Mouse (Mus musculus): ENCODE measurements at regions not wholly inside any gene's neighbourhood (a gene's known extent, or its start where the extent isn't known, plus 50 kb on each side); places are given as distances from the start of the nearest gene placed in this dataset.

DNA sequence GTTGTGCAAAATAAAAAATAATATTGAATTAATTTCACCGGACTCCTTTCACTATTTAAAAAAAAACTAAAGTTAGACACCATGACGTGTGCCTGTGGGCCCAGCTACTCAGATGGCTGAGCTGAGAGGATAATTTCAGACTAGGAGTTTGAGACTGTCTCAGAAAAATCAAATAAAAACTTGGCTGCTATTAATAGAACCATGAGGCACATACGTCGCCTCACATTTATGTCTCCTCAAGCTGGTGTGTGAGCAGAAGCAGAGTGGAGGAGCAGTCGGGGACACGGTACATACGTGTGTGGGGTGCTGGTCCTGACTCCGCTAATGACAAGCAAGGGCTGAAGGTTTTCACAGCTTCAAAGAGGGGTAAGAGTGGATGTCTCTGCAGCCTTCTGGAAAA, 52.8 kb upstream of the Dmrtb1 start:
- DNase-seq (ENCODE audit: low spot score in 2 of 2): peak in 1 of 2 experiments; percentile 58
- intact Hi-C loops (cut with DNase I): no loop called here

- intact Hi-C loops (cut with DNase I): loop anchor here (1.0 to 2.0 kb wide), 2 partner anchors 65 to 107 kb away; partner anchors contain the start of gene Lrp8
- peak; percentile 89 for DNase-seq (ENCODE audit: low spot score in 2 of 2)
These were observed 53.9 kb upstream of the Dmrtb1 start for GRCm38 (mm10) chr4:107737907-107738306.

GRCm38 (mm10) chr4:107738776-107739175, 54.7 kb upstream of the Dmrtb1 start:
- DNase-seq (ENCODE audit: low spot score in 2 of 2): no peak
- intact Hi-C loops (cut with DNase I): loop anchor here (1.0 to 2.0 kb wide), 2 partner anchors 64 to 107 kb away; partner anchors contain the start of gene Lrp8

GRCm38 (mm10) chr4:107739789-107740405, 55.9 kb upstream of the Dmrtb1 start:
- intact Hi-C loops (cut with DNase I): loop anchor here (2.0 kb wide), 1 partner anchor 63 kb away; the partner anchor contains the start of gene Lrp8
- no peak for DNase-seq (ENCODE audit: low spot score in 2 of 2)

- intact Hi-C loops (cut with DNase I): no loop called here
- DNase-seq (ENCODE audit: low spot score in 2 of 2): no peak
These were observed 58.4 kb upstream of the Lrp8 start for GRCm38 (mm10) chr4:107743646-107744045.

DNA sequence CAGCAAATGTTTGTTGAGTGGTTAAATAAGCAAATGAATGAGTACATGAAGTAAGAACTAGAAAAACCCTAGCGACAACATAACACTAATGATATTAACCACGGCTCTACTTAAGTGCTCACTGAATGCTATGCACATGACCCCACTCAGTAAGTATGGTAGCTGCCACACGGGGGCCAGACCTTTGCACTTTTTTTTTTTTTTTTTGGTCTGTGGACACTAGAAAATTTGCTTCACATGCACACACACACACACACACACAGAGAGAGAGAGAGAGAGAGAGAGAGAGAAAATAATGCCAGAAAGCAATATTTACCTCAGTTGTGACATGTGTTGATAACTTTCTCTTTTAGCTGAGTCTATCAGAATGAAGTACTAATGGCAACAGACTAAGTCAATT, 55.7 kb upstream of the Lrp8 start:
- no peak for DNase-seq (ENCODE audit: low spot score in 2 of 2)
- intact Hi-C loops (cut with DNase I): no loop called here

DNA sequence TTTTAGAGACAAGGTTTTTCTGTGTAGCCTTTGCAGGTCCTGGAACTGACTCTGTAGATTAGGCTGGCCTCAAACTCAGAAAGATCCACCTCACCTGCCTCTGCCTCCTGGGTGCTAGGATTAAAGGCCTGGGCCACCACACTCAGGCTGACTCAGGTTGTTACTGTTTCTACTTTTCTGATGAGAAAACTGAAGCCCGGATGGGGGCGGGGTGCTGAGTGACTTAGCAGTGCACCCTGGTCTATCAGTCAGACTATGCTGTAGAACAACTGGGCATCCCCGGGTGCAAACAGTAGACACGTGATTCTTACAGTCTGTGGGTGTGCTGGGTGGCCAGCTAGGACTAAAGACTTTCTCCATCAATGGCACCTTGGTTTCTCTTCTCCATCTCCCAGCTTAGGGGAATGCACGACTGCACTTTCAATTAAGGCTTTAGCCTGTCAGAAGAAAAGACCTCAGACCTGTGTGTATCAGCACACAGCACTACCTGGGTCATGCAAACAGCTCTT, 55.1 kb upstream of the Lrp8 start:
- intact Hi-C loops (cut with DNase I): no loop called here
- DNase-seq (ENCODE audit: low spot score in 2 of 2): no peak

DNA sequence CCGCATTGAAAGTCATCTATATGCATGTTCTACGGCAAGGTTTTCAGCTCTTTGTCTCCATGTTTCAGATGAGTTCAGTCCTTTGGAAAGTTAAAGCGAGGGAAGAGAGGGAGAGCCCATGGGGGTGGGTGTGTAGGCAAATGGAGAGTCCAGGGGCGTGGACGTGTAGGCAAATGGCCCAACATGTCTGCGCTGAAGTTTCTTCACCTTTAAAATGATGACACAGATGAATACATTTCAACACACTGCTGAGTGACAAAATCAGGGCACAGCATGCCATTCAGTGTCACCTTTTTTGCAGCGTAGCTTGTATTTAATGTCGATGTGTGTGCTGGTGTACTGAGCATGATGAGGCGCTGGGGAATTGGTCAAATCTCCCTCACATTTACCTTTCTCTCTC, 54.6 kb upstream of the Lrp8 start:
- intact Hi-C loops (cut with DNase I): no loop called here
- DNase-seq (ENCODE audit: low spot score in 2 of 2): no peak

DNA sequence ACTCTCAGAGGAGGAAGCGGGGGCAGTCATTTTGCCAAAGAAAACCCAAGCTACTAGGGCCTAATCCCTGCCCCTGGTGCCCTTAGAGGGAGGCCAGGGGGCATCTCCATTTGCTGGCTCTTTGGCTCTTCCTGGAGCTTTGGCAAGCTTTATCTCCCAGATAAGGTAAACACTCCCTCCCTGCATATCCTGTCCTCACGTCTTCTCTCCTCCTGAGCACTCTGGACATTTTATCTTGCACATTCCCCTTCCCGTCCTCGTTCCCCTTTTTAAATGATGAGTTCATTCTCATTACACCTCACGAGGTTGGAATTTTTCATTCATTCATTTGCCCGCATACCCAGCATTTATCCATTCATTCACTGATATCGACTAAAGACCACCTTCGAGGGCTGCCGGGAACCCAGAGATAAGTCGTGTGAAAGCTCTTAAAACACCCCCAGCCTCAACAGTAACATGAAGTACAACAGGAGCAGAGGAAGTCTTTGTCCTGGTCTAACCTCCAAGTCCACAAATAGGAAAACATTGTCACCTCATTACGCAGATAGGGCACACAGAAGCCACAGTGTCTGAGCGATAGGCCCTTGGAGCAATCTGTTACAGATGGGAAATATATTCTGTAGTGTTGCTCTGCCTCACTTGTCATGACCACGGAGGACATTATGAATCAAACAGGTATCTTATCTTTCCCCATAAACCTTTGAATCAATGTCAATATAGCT, 54.0 kb upstream of the Lrp8 start:
- intact Hi-C loops (cut with DNase I): no loop called here
- no peak for DNase-seq (ENCODE audit: low spot score in 2 of 2)

- intact Hi-C loops (cut with DNase I): no loop called here
- no peak for DNase-seq (ENCODE audit: low spot score in 2 of 2)
These were observed 53.0 kb upstream of the Lrp8 start for GRCm38 (mm10) chr4:107749045-107749444.

DNA sequence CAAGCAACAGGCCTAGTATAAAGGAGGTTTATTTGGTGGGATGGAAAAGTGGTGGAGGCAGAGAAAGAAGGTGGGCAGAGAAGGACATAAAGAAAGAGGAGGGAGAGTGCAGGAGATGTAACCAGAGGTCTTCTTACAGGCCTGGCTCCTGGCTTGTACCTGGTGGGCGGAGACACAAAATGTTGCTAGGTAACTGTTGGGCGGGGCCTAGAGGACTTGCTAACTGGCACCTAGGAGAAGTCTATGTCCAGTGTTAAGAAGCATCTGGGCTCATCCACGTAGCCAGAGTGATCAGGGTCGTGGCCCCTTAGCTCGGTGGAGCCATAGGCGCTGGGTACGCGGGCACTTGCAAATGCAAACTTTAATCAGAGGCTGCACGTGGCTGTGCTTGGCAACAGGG, 52.0 kb upstream of the Lrp8 start:
- DNase-seq (ENCODE audit: low spot score in 2 of 2): no peak
- intact Hi-C loops (cut with DNase I): no loop called here

Data from left cerebral cortex, postnatal 14 days (tissue).